Mouse (Mus musculus): ENCODE results near the gene Ffar3. TPM values are rescaled to one million over a fixed set of nuclear protein-coding genes. Genes with fewer than 3 reads are reported as not detected.

Gene Ffar3
- not detected in 2 replicates for polyA plus RNA-seq (2015; fragmentation: Nextera tagmentation; extraction: Ambion mirVana)

- Histone ChIP-seq H3K27me3 (peaks cover 10% of the 10 kb centered on the region), H3K9me3 (no peaks in the 10 kb centered on the region), H3K4me1 (no peaks in the 10 kb centered on the region), H3K27ac (no peak within 1 kb of the TSS), H3K4me2 (no peak within 1 kb of the TSS), H3K36me3 (no peaks in the 10 kb centered on the region), H3K9ac (no peak within 1 kb of the TSS), H3K4me3 (no peak within 1 kb of the TSS)
- no peak for ATAC-seq (ENCODE audit: insufficient number of reproducible peaks, insufficient read depth, low FRiP score, low TSS enrichment, low read depth)
- WGBS = 79% methylated on average over 6 of the region's 6 CpGs
Measured at GRCm38 (mm10) chr7:30856078-30856477, at the start of gene Ffar3. Ffar3 (minus strand) TSS chr7:30856178.

- Histone ChIP-seq H3K9ac (no peak overlapping the region), H3K4me1 (peaks cover 12% of the 10 kb centered on the region), H3K9me3 (no peaks in the 10 kb centered on the region), H3K36me3 (no peaks in the 10 kb centered on the region), H3K27ac (no peak overlapping the region), H3K4me3 (no peak overlapping the region), H3K4me2 (no peak overlapping the region), H3K27me3 (no peaks in the 10 kb centered on the region; the same call in 1 of the 2 replicates)
- ATAC-seq (ENCODE audit: insufficient number of reproducible peaks, insufficient read depth, low FRiP score, low TSS enrichment, low read depth) = no peak
- 54% methylated on average over 4 of the region's 4 CpGs for WGBS
Measured at GRCm38 (mm10) chr7:30904042-30904441, 48.1 kb upstream of the Ffar3 start.

- H3K36me3 ChIP-seq = no peaks in the 10 kb centered on the region
- H3K27ac ChIP-seq = no peak overlapping the region
- no peak for ATAC-seq (ENCODE audit: insufficient number of reproducible peaks, insufficient read depth, low FRiP score, low TSS enrichment, low read depth)
- 90% methylated on average over 3 of the region's 3 CpGs for WGBS
- no peaks in the 10 kb centered on the region for H3K4me1 ChIP-seq
- no peak overlapping the region for H3K9ac ChIP-seq
- no peaks in the 10 kb centered on the region for H3K27me3 ChIP-seq
- H3K4me3 ChIP-seq = no peak overlapping the region
- H3K4me2 ChIP-seq = no peak overlapping the region
- no peaks in the 10 kb centered on the region for H3K9me3 ChIP-seq
Measured at GRCm38 (mm10) chr7:30895217-30895616, 39.2 kb upstream of the Ffar3 start.

- no peak overlapping the region for H3K27ac ChIP-seq
- no peaks in the 10 kb centered on the region for H3K36me3 ChIP-seq
- ATAC-seq (ENCODE audit: insufficient number of reproducible peaks, insufficient read depth, low FRiP score, low TSS enrichment, low read depth) = no peak
- H3K4me2 ChIP-seq = no peak overlapping the region
- 38% methylated on average over 3 of the region's 3 CpGs for WGBS
- H3K27me3 ChIP-seq = no peaks in the 10 kb centered on the region
- H3K9me3 ChIP-seq = no peaks in the 10 kb centered on the region
- H3K9ac ChIP-seq = no peak overlapping the region
- no peaks in the 10 kb centered on the region for H3K4me1 ChIP-seq
- no peak overlapping the region for H3K4me3 ChIP-seq
Measured at GRCm38 (mm10) chr7:30892515-30892914, 36.5 kb upstream of the Ffar3 start.

- Histone ChIP-seq H3K36me3 (no peaks in the 10 kb centered on the region), H3K27me3 (no peaks in the 10 kb centered on the region), H3K4me2 (no peak overlapping the region), H3K9ac (no peak overlapping the region), H3K9me3 (no peaks in the 10 kb centered on the region), H3K4me1 (no peaks in the 10 kb centered on the region), H3K4me3 (no peak overlapping the region), H3K27ac (no peak overlapping the region)
- no peak for ATAC-seq (ENCODE audit: insufficient number of reproducible peaks, insufficient read depth, low FRiP score, low TSS enrichment, low read depth)
- 84% methylated on average over 9 of the region's 9 CpGs for WGBS
Measured at GRCm38 (mm10) chr7:30891746-30892145, 35.8 kb upstream of the Ffar3 start.

GRCm38 (mm10) chr7:30890681-30891080 lies 34.7 kb upstream of the Ffar3 start:
- Histone ChIP-seq H3K27ac (no peak overlapping the region), H3K9ac (no peak overlapping the region), H3K9me3 (no peaks in the 10 kb centered on the region), H3K27me3 (no peaks in the 10 kb centered on the region), H3K4me1 (no peaks in the 10 kb centered on the region), H3K36me3 (no peaks in the 10 kb centered on the region), H3K4me2 (no peak overlapping the region), H3K4me3 (no peak overlapping the region)
- 62% methylated on average over 2 of the region's 2 CpGs for WGBS
- no peak for ATAC-seq (ENCODE audit: insufficient number of reproducible peaks, insufficient read depth, low FRiP score, low TSS enrichment, low read depth)

- WGBS = 79% methylated on average over 7 of the region's 7 CpGs
- Histone ChIP-seq H3K4me3 (no peak overlapping the region), H3K36me3 (no peaks in the 10 kb centered on the region), H3K27me3 (no peaks in the 10 kb centered on the region), H3K4me1 (no peaks in the 10 kb centered on the region), H3K27ac (no peak overlapping the region), H3K4me2 (no peak overlapping the region), H3K9me3 (no peaks in the 10 kb centered on the region), H3K9ac (no peak overlapping the region)
- no peak for ATAC-seq (ENCODE audit: insufficient number of reproducible peaks, insufficient read depth, low FRiP score, low TSS enrichment, low read depth)
Measured at GRCm38 (mm10) chr7:30888786-30889185, 32.8 kb upstream of the Ffar3 start.

- H3K9me3 ChIP-seq = no peaks in the 10 kb centered on the region
- WGBS = 81% methylated on average over 14 of the region's 14 CpGs
- H3K4me2 ChIP-seq = no peak overlapping the region
- no peaks in the 10 kb centered on the region for H3K4me1 ChIP-seq
- no peaks in the 10 kb centered on the region for H3K36me3 ChIP-seq
- no peak for ATAC-seq (ENCODE audit: insufficient number of reproducible peaks, insufficient read depth, low FRiP score, low TSS enrichment, low read depth)
- H3K27me3 ChIP-seq = no peaks in the 10 kb centered on the region
- H3K27ac ChIP-seq = no peak overlapping the region
- no peak overlapping the region for H3K4me3 ChIP-seq
- no peak overlapping the region for H3K9ac ChIP-seq
Measured at GRCm38 (mm10) chr7:30887568-30888188, 31.7 kb upstream of the Ffar3 start.

- H3K36me3 ChIP-seq = no peaks in the 10 kb centered on the region
- ATAC-seq (ENCODE audit: insufficient number of reproducible peaks, insufficient read depth, low FRiP score, low TSS enrichment, low read depth) = no peak
- WGBS = 77% methylated on average over 4 of the region's 4 CpGs
- H3K4me1 ChIP-seq = no peaks in the 10 kb centered on the region
- no peak overlapping the region for H3K4me2 ChIP-seq
- H3K4me3 ChIP-seq = no peak overlapping the region
- H3K9ac ChIP-seq = no peak overlapping the region
- no peak overlapping the region for H3K27ac ChIP-seq
- H3K27me3 ChIP-seq = no peaks in the 10 kb centered on the region
- no peaks in the 10 kb centered on the region for H3K9me3 ChIP-seq
Measured at GRCm38 (mm10) chr7:30886852-30887251, 30.9 kb upstream of the Ffar3 start.

- no peaks in the 10 kb centered on the region for H3K27me3 ChIP-seq
- no peaks in the 10 kb centered on the region for H3K9me3 ChIP-seq
- H3K9ac ChIP-seq = no peak overlapping the region
- no peak for ATAC-seq (ENCODE audit: insufficient number of reproducible peaks, insufficient read depth, low FRiP score, low TSS enrichment, low read depth)
- no peak overlapping the region for H3K4me3 ChIP-seq
- no peaks in the 10 kb centered on the region for H3K4me1 ChIP-seq
- H3K4me2 ChIP-seq = no peak overlapping the region
- H3K27ac ChIP-seq = no peak overlapping the region
- no peaks in the 10 kb centered on the region for H3K36me3 ChIP-seq
Measured at GRCm38 (mm10) chr7:30884047-30884446, 28.1 kb upstream of the Ffar3 start.

GRCm38 (mm10) chr7:30881367-30881766 lies 25.4 kb upstream of the Ffar3 start:
- Histone ChIP-seq H3K4me2 (no peak overlapping the region), H3K27ac (no peak overlapping the region), H3K36me3 (no peaks in the 10 kb centered on the region), H3K4me3 (no peak overlapping the region), H3K9ac (no peak overlapping the region), H3K27me3 (no peaks in the 10 kb centered on the region), H3K4me1 (no peaks in the 10 kb centered on the region), H3K9me3 (no peaks in the 10 kb centered on the region)
- WGBS = 79% methylated on average over 3 of the region's 3 CpGs
- no peak for ATAC-seq (ENCODE audit: insufficient number of reproducible peaks, insufficient read depth, low FRiP score, low TSS enrichment, low read depth)

GRCm38 (mm10) chr7:30880176-30880575 lies 24.2 kb upstream of the Ffar3 start, which contains the start of gene Cd22:
Cd22 (minus strand) TSS chr7:30880342.
- Histone ChIP-seq H3K4me1 (no peaks in the 10 kb centered on the region), H3K36me3 (no peaks in the 10 kb centered on the region), H3K27me3 (no peaks in the 10 kb centered on the region), H3K4me3 (no peak within 1 kb of the TSS), H3K9me3 (no peaks in the 10 kb centered on the region), H3K9ac (no peak within 1 kb of the TSS), H3K27ac (no peak within 1 kb of the TSS), H3K4me2 (no peak within 1 kb of the TSS)
- no peak for ATAC-seq (ENCODE audit: insufficient number of reproducible peaks, insufficient read depth, low FRiP score, low TSS enrichment, low read depth)
- WGBS = 58% methylated on average over 7 of the region's 7 CpGs

Data from embryonic facial prominence, embryonic 13.5 days (tissue).